Mouse (Mus musculus): ENCODE results near the gene Ldhc. TPM values are rescaled to one million over a fixed set of nuclear protein-coding genes. Genes with fewer than 3 reads are reported as not detected.

Gene Ldhc
- polyA plus RNA-seq, 1 experiment from 2014 or later = 0.23 TPM

GRCm38 (mm10) chr7:46919551-46920176 is 58.7 kb downstream of the Ldhc start, which contains the start of gene Tsg101:
Tsg101 (minus strand) TSS chr7:46919969.
- H3K27ac ChIP-seq (ENCODE audit: low read depth) = peak within 1 kb of the TSS; percentile 95
- peak within 1 kb of the TSS; percentile 92 for H3K4me3 ChIP-seq (ENCODE audit: low read depth, low read length)
- H3K9ac ChIP-seq (replicated peaks) = peak within 1 kb of the TSS; percentile 93
- H3K4me1 ChIP-seq (ENCODE audit: insufficient read depth) = peaks cover 30% of the 10 kb centered on the region
- peak within 1 kb of the TSS; percentile 79 for H3K4me2 ChIP-seq (ENCODE audit: low read depth, low read length)
- 0 out of 2 replicates have a peak, but pooled peaks cover 2% of the 10 kb centered on the region for H3K36me3 ChIP-seq (replicated peaks; ENCODE audit: insufficient read depth, low read length)
- TF ChIP-seq CTCF (IDR thresholded peaks at IDR 0.05; ENCODE audit: low read depth) = 0 out of 2 replicates have a peak, but pooled peaks have one; percentile 8
- TF ChIP-seq EP300 (IDR thresholded peaks at IDR 0.05; ENCODE audit: low read depth) = 0 out of 2 replicates have a peak, but pooled peaks have one; percentile 11
- ATAC-seq (peak; percentile 96), DNase-seq (peak; percentile 94)
- no peaks in the 10 kb centered on the region for H3K27me3 ChIP-seq (ENCODE audit: insufficient read depth, low read length)
- no peaks in the 10 kb centered on the region for H3K9me3 ChIP-seq (ENCODE audit: low read length)
- WGBS (ENCODE audit: insufficient replicate concordance) = under 1% methylated on average over 75 of the region's 75 CpGs

GRCm38 (mm10) chr7:46922075-46922474 is 61.1 kb downstream of the Ldhc start:
- Histone ChIP-seq H3K9me3 (ENCODE audit: low read length) (no peaks in the 10 kb centered on the region), H3K27ac (ENCODE audit: low read depth) (no peak overlapping the region), H3K27me3 (ENCODE audit: insufficient read depth, low read length) (no peaks in the 10 kb centered on the region), H3K4me3 (ENCODE audit: low read depth, low read length) (no peak overlapping the region), H3K36me3 (replicated peaks; ENCODE audit: insufficient read depth, low read length) (peaks cover 4% of the 10 kb centered on the region; the same call in 1 of the 2 replicates), H3K9ac (replicated peaks) (no peak overlapping the region), H3K4me1 (ENCODE audit: insufficient read depth) (peaks cover 25% of the 10 kb centered on the region), H3K4me2 (ENCODE audit: low read depth, low read length) (no peak overlapping the region)
- no peak for DNase-seq
- WGBS (ENCODE audit: insufficient replicate concordance) = 78% methylated on average over 4 of the region's 4 CpGs
- TF ChIP-seq CTCF (IDR thresholded peaks at IDR 0.05; ENCODE audit: low read depth) = no peak
- no peak for TF ChIP-seq EP300 (IDR thresholded peaks at IDR 0.05; ENCODE audit: low read depth)
- no peak for ATAC-seq

Other genes starting within 250 kb of the Ldhc start
- gene Sergef, start 221.4 kb upstream of the Ldhc start, polyA plus RNA-seq (2015; fragmentation: Nextera tagmentation; extraction: Ambion mirVana) = 3.8 and 4.3 TPM in 2 replicates
- gene Tph1, start 188.7 kb upstream of the Ldhc start, polyA plus RNA-seq (2015; fragmentation: Nextera tagmentation; extraction: Ambion mirVana) = not detected in 2 replicates
- gene Saal1, start 150.5 kb upstream of the Ldhc start, polyA plus RNA-seq (2015; fragmentation: Nextera tagmentation; extraction: Ambion mirVana) = 6.5 and 6.9 TPM in 2 replicates
- 5.4 and 11.9 TPM in 2 replicates for gene Saa3, start 145.5 kb upstream of the Ldhc start, polyA plus RNA-seq (2015; fragmentation: Nextera tagmentation; extraction: Ambion mirVana)
- 2.3 and 2.4 TPM in 2 replicates for gene Saa4, start 128.6 kb upstream of the Ldhc start, polyA plus RNA-seq (2015; fragmentation: Nextera tagmentation; extraction: Ambion mirVana)
- 0.38 and 0.63 TPM in 2 replicates for gene Saa1, start 118.2 kb upstream of the Ldhc start, polyA plus RNA-seq (2015; fragmentation: Nextera tagmentation; extraction: Ambion mirVana)
- gene Saa2, start 109.4 kb upstream of the Ldhc start, polyA plus RNA-seq (2015; fragmentation: Nextera tagmentation; extraction: Ambion mirVana) = 0.19 and 0.25 TPM in 2 replicates
- gene Hps5, start 65.1 kb upstream of the Ldhc start, polyA plus RNA-seq (2015; fragmentation: Nextera tagmentation; extraction: Ambion mirVana) = 3.3 and 3.6 TPM in 2 replicates
- gene Gtf2h1, start 65.1 kb upstream of the Ldhc start, polyA plus RNA-seq (2015; fragmentation: Nextera tagmentation; extraction: Ambion mirVana) = 18.8 TPM in 2 replicates
- gene Ldha, start 19.7 kb upstream of the Ldhc start, polyA plus RNA-seq (2015; fragmentation: Nextera tagmentation; extraction: Ambion mirVana) = 1,729 and 1,988 TPM in 2 replicates
- gene Tsg101, start 58.8 kb downstream of the Ldhc start, polyA plus RNA-seq (2015; fragmentation: Nextera tagmentation; extraction: Ambion mirVana) = 59.1 and 61.2 TPM in 2 replicates
- 2.6 and 3.2 TPM in 2 replicates for gene Uevld, start 97.3 kb downstream of the Ldhc start, polyA plus RNA-seq (2015; fragmentation: Nextera tagmentation; extraction: Ambion mirVana)
- gene Gm9999, start 122.4 kb downstream of the Ldhc start, polyA plus RNA-seq (2015; fragmentation: Nextera tagmentation; extraction: Ambion mirVana) = not detected in 2 replicates
- 6.0 and 6.4 TPM in 2 replicates for gene Spty2d1, start 147.2 kb downstream of the Ldhc start, polyA plus RNA-seq (2015; fragmentation: Nextera tagmentation; extraction: Ambion mirVana)
- 35.6 and 42.0 TPM in 2 replicates for gene Tmem86a, start 189.4 kb downstream of the Ldhc start, polyA plus RNA-seq (2015; fragmentation: Nextera tagmentation; extraction: Ambion mirVana)